39 mouse cellular contexts compared by ENCODE assay signal in genomic region chr19:11053277-11053676, GRCm38 (mm10). TPM values are rescaled to one million over a fixed set of nuclear protein-coding genes. Genes with fewer than 3 reads are reported as not detected.
A peak's percentile ranks its signal among the peaks of the same experiment; 100 is the strongest.
DNase-seq lines count a peak whose midpoint lies in the region; ATAC-seq and TF ChIP-seq lines count a peak whose summit lies in the region.
"Had no signal": no experiment of that assay in that cellular context is flagged by ENCODE, and none has a peak within 500 bp of the region (broad histone marks: within the 10 kb centered on the region; RNA-seq: fewer than 3 reads in every experiment).

No protein-coding gene starts in this region.

- no peak for TF ChIP-seq EP300 in stomach, postnatal 0 days (optimal IDR thresholded peaks at IDR 0.05)

- no peak for TF ChIP-seq POLR2A in thymus, adult 2 months (IDR thresholded peaks at IDR 0.05; ENCODE audit: control insufficient read depth, extremely low read depth, insufficient read depth, low read length, poor library complexity)

- no peaks in the 10 kb centered on the region for H3K36me3 ChIP-seq in liver, embryonic 16.5 days (ENCODE audit: control insufficient read depth, insufficient read depth)
- no peaks in the 10 kb centered on the region for H3K36me3 ChIP-seq in liver, embryonic 11.5 days (ENCODE audit: control insufficient read depth, insufficient read depth, low read length)
- H3K36me3 ChIP-seq in thymus, adult 2 months (ENCODE audit: control insufficient read depth, insufficient read depth, low read length) = no peaks in the 10 kb centered on the region
- no peaks in the 10 kb centered on the region for H3K36me3 ChIP-seq in stomach, postnatal 0 days (ENCODE audit: control insufficient read depth, insufficient read depth, low read length)
- H3K36me3 ChIP-seq: embryonic facial prominence, embryonic 10.5 days; embryonic facial prominence, embryonic 15.5 days; forebrain, embryonic 12.5 days; heart, embryonic 12.5 days; hindbrain, embryonic 13.5 days; limb, embryonic 13.5 days; liver, embryonic 15.5 days; neural tube, embryonic 12.5 days; stomach, embryonic 15.5 days had no signal

- H3K9ac ChIP-seq in liver, embryonic 16.5 days (ENCODE audit: low read depth, low read length) = no peak overlapping the region
- no peak overlapping the region for H3K9ac ChIP-seq in liver, embryonic 11.5 days (ENCODE audit: low read depth, low read length)
- no peak overlapping the region for H3K9ac ChIP-seq in stomach, postnatal 0 days (ENCODE audit: low read length)
- H3K9ac ChIP-seq: embryonic facial prominence, embryonic 15.5 days; forebrain, embryonic 12.5 days; forebrain, postnatal 0 days; heart, embryonic 12.5 days; hindbrain, embryonic 13.5 days; limb, embryonic 13.5 days; liver, embryonic 15.5 days; neural tube, embryonic 12.5 days; stomach, embryonic 15.5 days had no signal

- 36% methylated on average over 3 of the region's 3 CpGs for WGBS in liver, embryonic 16.5 days (ENCODE audit: insufficient replicate concordance)
- WGBS in liver, embryonic 11.5 days = 61% methylated on average over 3 of the region's 3 CpGs
- WGBS in thymus, adult 2 months = 64% methylated on average over 3 of the region's 3 CpGs
- 54% methylated on average over 3 of the region's 3 CpGs for WGBS in stomach, postnatal 0 days

- no peak overlapping the region for H3K4me3 ChIP-seq in liver, embryonic 16.5 days (ENCODE audit: low read depth, low read length)
- no peak overlapping the region for H3K4me3 ChIP-seq in liver, embryonic 11.5 days (ENCODE audit: low read depth, low read length)
- H3K4me3 ChIP-seq in thymus, adult 2 months (ENCODE audit: control insufficient read depth, insufficient read depth, low read length) = no peak overlapping the region
- H3K4me3 ChIP-seq in stomach, postnatal 0 days (ENCODE audit: low read depth, low read length) = no peak overlapping the region
- H3K4me3 ChIP-seq: embryonic facial prominence, embryonic 10.5 days; embryonic facial prominence, embryonic 15.5 days; forebrain, embryonic 12.5 days; heart, embryonic 12.5 days; hindbrain, embryonic 13.5 days; limb, embryonic 13.5 days; liver, embryonic 15.5 days; neural tube, embryonic 12.5 days; stomach, embryonic 15.5 days had no signal

- H3K27me3 ChIP-seq in liver, embryonic 16.5 days (ENCODE audit: control insufficient read depth, insufficient read depth, low read depth, low read length) = no peaks in the 10 kb centered on the region
- no peaks in the 10 kb centered on the region for H3K27me3 ChIP-seq in liver, embryonic 11.5 days (replicated peaks; ENCODE audit: control insufficient read depth, insufficient read depth, low read length)
- no peaks in the 10 kb centered on the region for H3K27me3 ChIP-seq in thymus, adult 2 months (ENCODE audit: control insufficient read depth, insufficient read depth, low read length)
- no peaks in the 10 kb centered on the region for H3K27me3 ChIP-seq in stomach, postnatal 0 days (ENCODE audit: control insufficient read depth, insufficient read depth, low read length)
- H3K27me3 ChIP-seq: CH12.LX; embryonic facial prominence, embryonic 15.5 days; forebrain, embryonic 12.5 days; heart, embryonic 12.5 days; hindbrain, embryonic 13.5 days; limb, embryonic 13.5 days; liver, embryonic 15.5 days; neural tube, embryonic 12.5 days; stomach, embryonic 15.5 days had no signal

- H3K9me3 ChIP-seq in liver, embryonic 16.5 days (replicated peaks; ENCODE audit: control insufficient read depth, low read length) = no peaks in the 10 kb centered on the region
- no peaks in the 10 kb centered on the region for H3K9me3 ChIP-seq in liver, embryonic 11.5 days (ENCODE audit: control insufficient read depth, low read length)
- H3K9me3 ChIP-seq in stomach, postnatal 0 days (ENCODE audit: control insufficient read depth, low read length) = no peaks in the 10 kb centered on the region
- H3K9me3 ChIP-seq: embryonic facial prominence, embryonic 10.5 days; embryonic facial prominence, embryonic 15.5 days; forebrain, embryonic 12.5 days; heart, embryonic 12.5 days; hindbrain, embryonic 13.5 days; limb, embryonic 13.5 days; liver, embryonic 15.5 days; neural tube, embryonic 12.5 days; stomach, embryonic 15.5 days had no signal

- DNase-seq in liver, embryonic 11.5 days (ENCODE audit: low spot score) = no peak
- DNase-seq in thymus, adult 2 months = no peak
- no peak for DNase-seq in thymus, adult 18-20 months
- no peak for DNase-seq in stomach, postnatal 0 days (ENCODE audit: low spot score)
- no peak for DNase-seq in natural killer cell, adult 2 months (ENCODE audit: low spot score in 2 of 2)
- DNase-seq in adrenal gland, postnatal 10 days = no peak
- DNase-seq: adrenal gland, postnatal 14 days; B cell, adult 2 months; cerebellum, adult 2 months; cerebellum, postnatal 14 days; forebrain, postnatal 0 days; gastrocnemius, postnatal 10 days; heart, postnatal 4 days; kidney, adult 18-20 months; kidney, postnatal 4 days; lung, postnatal 10 days; right cerebral cortex, postnatal 4 days had no signal

- peaks cover 4% of the 10 kb centered on the region for H3K4me1 ChIP-seq in liver, embryonic 16.5 days (ENCODE audit: control insufficient read depth, low read depth, low read length)
- no peaks in the 10 kb centered on the region for H3K4me1 ChIP-seq in liver, embryonic 11.5 days (replicated peaks; ENCODE audit: control insufficient read depth, insufficient read depth, low read length)
- peaks cover 14% of the 10 kb centered on the region for H3K4me1 ChIP-seq in thymus, adult 2 months (replicated peaks; ENCODE audit: control insufficient read depth, insufficient read depth, low read length)
- H3K4me1 ChIP-seq in stomach, postnatal 0 days (replicated peaks; ENCODE audit: control insufficient read depth, insufficient read depth) = 0 out of 2 replicates have a peak, but pooled peaks cover under 1% of the 10 kb centered on the region
- H3K4me1 ChIP-seq: embryonic facial prominence, embryonic 10.5 days; embryonic facial prominence, embryonic 15.5 days; forebrain, embryonic 12.5 days; heart, embryonic 12.5 days; hindbrain, embryonic 13.5 days; limb, embryonic 13.5 days; neural tube, embryonic 12.5 days; stomach, embryonic 15.5 days had no signal

- peak overlapping the region; percentile 1; the same call in 1 of the 2 replicates for H3K27ac ChIP-seq in liver, embryonic 16.5 days (ENCODE audit: low read length)
- no peak overlapping the region for H3K27ac ChIP-seq in liver, embryonic 11.5 days (ENCODE audit: low read depth, low read length)
- H3K27ac ChIP-seq in thymus, adult 2 months (ENCODE audit: control insufficient read depth, insufficient read depth, low read length) = peak overlapping the region; percentile 47; the same call in 1 of the 2 replicates
- H3K27ac ChIP-seq in stomach, postnatal 0 days (replicated peaks) = no peak overlapping the region; the same call in 1 of the 2 replicates
- H3K27ac ChIP-seq: embryonic facial prominence, embryonic 10.5 days; embryonic facial prominence, embryonic 15.5 days; forebrain, embryonic 12.5 days; hindbrain, embryonic 13.5 days; limb, embryonic 13.5 days; liver, embryonic 15.5 days; macrophage; neural tube, embryonic 12.5 days; stomach, embryonic 15.5 days had no signal

- TF ChIP-seq CTCF in thymus, adult 2 months (IDR thresholded peaks at IDR 0.05; ENCODE audit: borderline replicate concordance, control insufficient read depth, extremely low read depth, insufficient read depth, low read length, poor library complexity) = no peak
- TF ChIP-seq CTCF in stomach, postnatal 0 days (IDR thresholded peaks at IDR 0.05; ENCODE audit: low read depth) = no peak

- H3K4me2 ChIP-seq in liver, embryonic 16.5 days (ENCODE audit: low read depth, low read length) = no peak overlapping the region; the same call in 1 of the 2 replicates
- H3K4me2 ChIP-seq in liver, embryonic 11.5 days = no peak overlapping the region
- H3K4me2 ChIP-seq in stomach, postnatal 0 days (replicated peaks; ENCODE audit: low read depth) = no peak overlapping the region
- H3K4me2 ChIP-seq: embryonic facial prominence, embryonic 15.5 days; forebrain, embryonic 12.5 days; heart, embryonic 12.5 days; hindbrain, embryonic 13.5 days; limb, embryonic 13.5 days; liver, embryonic 15.5 days; neural tube, embryonic 12.5 days; stomach, embryonic 15.5 days had no signal

- ATAC-seq in liver, embryonic 16.5 days (ENCODE audit: low read depth) = peak; percentile 35; the same call in 1 of the 2 replicates
- no peak for ATAC-seq in liver, embryonic 11.5 days (replicated peaks; ENCODE audit: low FRiP score)
- ATAC-seq in granulocyte monocyte progenitor cell, adult 5-6 weeks (replicated peaks; ENCODE audit: poor library complexity, severe bottlenecking) = peak; percentile 20; the same call in 1 of the 2 replicates
- peak; percentile 27 for ATAC-seq in stomach, postnatal 0 days (ENCODE audit: low FRiP score, low TSS enrichment)
- ATAC-seq: forebrain, postnatal 0 days; midbrain, embryonic 16.5 days had no signal

RNA-seq across cellular contexts. Expression of gene Ms4a8a, which starts 27.6 kb away (rescaled TPM):
- 0.19 and 0.20 TPM in 2 replicates for polyA plus RNA-seq in liver, embryonic 16.5 days (2015; fragmentation: Nextera tagmentation; extraction: Ambion mirVana)
- not detected in 2 replicates for polyA plus RNA-seq in liver, embryonic 11.5 days (2014; fragmentation: Nextera tagmentation; extraction: Ambion mirVana)
- polyA plus RNA-seq in thymus, adult 2 months (2012; rRNA removed) = 0.70 and 1.8 TPM in 2 replicates
- total RNA-seq in granulocyte monocyte progenitor cell, adult 5-6 weeks (2014; fragmentation: Nextera tagmentation) = not detected in 2 replicates
- not detected in 2 replicates for total RNA-seq in granulocyte monocyte progenitor cell, adult 5-6 weeks (2017)
- polyA plus RNA-seq in stomach, postnatal 0 days (2015; fragmentation: Nextera tagmentation; extraction: Ambion mirVana) = 21.0 and 22.3 TPM in 2 replicates
- total RNA-seq in adrenal gland, postnatal 10 days (2021) = 1 to 10 TPM; 1.2 to 2.3 TPM
- total RNA-seq: CH12.LX; ES-E14; forebrain, postnatal 0 days; layer of hippocampus, adult 8-10 months; layer of hippocampus, postnatal 25 days; left cerebral cortex, postnatal 36 days had no signal
- polyA plus RNA-seq: cerebellum, adult 2 months; embryonic facial prominence, embryonic 10.5 days; embryonic facial prominence, embryonic 15.5 days; forebrain, embryonic 12.5 days; forebrain, postnatal 0 days; heart, embryonic 12.5 days; heart, postnatal 0 days; hindbrain, embryonic 13.5 days; kidney, embryonic 16.5 days; limb, embryonic 13.5 days; midbrain, embryonic 16.5 days; neural tube, embryonic 12.5 days had no signal

RNA-seq across cellular contexts. Expression of gene Ms4a18, which starts 35.4 kb away (rescaled TPM):
- 0.20 TPM in 1 of 2 replicates, not detected in the other for polyA plus RNA-seq in liver, embryonic 16.5 days (2015; fragmentation: Nextera tagmentation; extraction: Ambion mirVana)
- not detected in 2 replicates for polyA plus RNA-seq in liver, embryonic 11.5 days (2014; fragmentation: Nextera tagmentation; extraction: Ambion mirVana)
- polyA plus RNA-seq in thymus, adult 2 months (2012; rRNA removed) = 0.28 and 0.38 TPM in 2 replicates
- total RNA-seq in granulocyte monocyte progenitor cell, adult 5-6 weeks (2014; fragmentation: Nextera tagmentation) = not detected in 2 replicates
- not detected in 2 replicates for total RNA-seq in granulocyte monocyte progenitor cell, adult 5-6 weeks (2017)
- not detected in 2 replicates for polyA plus RNA-seq in stomach, postnatal 0 days (2015; fragmentation: Nextera tagmentation; extraction: Ambion mirVana)
- not detected for total RNA-seq in adrenal gland, postnatal 10 days (2021)
- total RNA-seq: adrenal gland, postnatal 14 days; CH12.LX; ES-E14; forebrain, postnatal 0 days; gastrocnemius, postnatal 10 days; heart, adult 18-20 months; heart, postnatal 4 days; layer of hippocampus, adult 8-10 months; layer of hippocampus, postnatal 25 days; left cerebral cortex, adult 8-10 months; left cerebral cortex, postnatal 36 days had no signal
- polyA plus RNA-seq: cerebellum, adult 2 months; embryonic facial prominence, embryonic 10.5 days; embryonic facial prominence, embryonic 15.5 days; forebrain, embryonic 12.5 days; forebrain, postnatal 0 days; heart, embryonic 12.5 days; heart, postnatal 0 days; hindbrain, embryonic 13.5 days; kidney, embryonic 16.5 days; limb, embryonic 13.5 days; macrophage; midbrain, embryonic 16.5 days; neural tube, embryonic 12.5 days had no signal

Comparison
In these comparisons a context has a peak if more than half of its experiments do, and no peak if none do; other contexts are left out.
1. H3K27ac ChIP-seq: peak in liver, embryonic 16.5 days (single experiment) and thymus, adult 2 months (single experiment); none in liver, embryonic 11.5 days (single experiment) and stomach, postnatal 0 days (single experiment).